Mouse (Mus musculus) neural tube, embryonic 15.5 days (tissue): ENCODE results near the gene Herc1. TPM values are rescaled to one million over a fixed set of nuclear protein-coding genes. Genes with fewer than 3 reads are reported as not detected.
A peak's percentile ranks its signal among the peaks of the same experiment; 100 is the strongest.
"Not testable (repeated sequence)": the region's sequence is repeated elsewhere in the genome, so short reads cannot be mapped to it uniquely, and the experiment has no call there.

Experiments
- ATAC-seq: fragments of 200-750 bp; cut with Nextera tagmentation; 2 replicates; pipeline ENCODE4 v1.8.0; 2017; ENCODE audit warnings: mild to moderate bottlenecking, moderate TSS enrichment, moderate library complexity; ENCODE audit not compliant: low FRiP score
- H3K27ac ChIP-seq: fragments of 300-500 bp; sonication (generic); replicated peaks from 2 replicates; pipeline ENCODE4 v1.5.1; 2015; ENCODE audit warnings: mild to moderate bottlenecking, inconsistent platforms
- H3K27me3 ChIP-seq: fragments of 300-500 bp; sonication (generic); replicated peaks from 2 replicates; pipeline ENCODE4 v1.6.1; 2015; ENCODE audit warnings: inconsistent platforms
- H3K36me3 ChIP-seq: fragments of 300-500 bp; sonication (generic); 2 replicates; pipeline ENCODE4 v1.6.1; 2015; ENCODE audit warnings: inconsistent platforms
- H3K4me1 ChIP-seq: fragments of 300-500 bp; sonication (generic); 2 replicates; pipeline ENCODE4 v1.6.1; 2015; ENCODE audit warnings: inconsistent platforms
- H3K4me2 ChIP-seq: fragments of 300-500 bp; sonication (generic); 2 replicates; pipeline ENCODE4 v1.6.1; 2015; ENCODE audit warnings: inconsistent platforms, mild to moderate bottlenecking, moderate library complexity
- H3K4me3 ChIP-seq: fragments of 300-500 bp; sonication (generic); replicated peaks from 2 replicates; pipeline ENCODE4 v1.5.1; 2015; ENCODE audit warnings: mild to moderate bottlenecking, inconsistent platforms
- H3K9ac ChIP-seq: fragments of 300-500 bp; sonication (generic); replicated peaks from 2 replicates; pipeline ENCODE4 v1.6.1; 2015; ENCODE audit warnings: mild to moderate bottlenecking, inconsistent platforms
- H3K9me3 ChIP-seq: fragments of 300-500 bp; sonication (generic); replicated peaks from 2 replicates; pipeline ENCODE4 v1.6.1; 2016; ENCODE audit warnings: inconsistent platforms
- WGBS: fragments of 180-500 bp; shearing (Covaris S2); methylation state at CpG from one replicate; pipeline ENCODE4 v1.1.7; 2015; ENCODE audit warnings: mixed read lengths; 5-methylcytosine and 5-hydroxymethylcytosine counted together
- polyA plus RNA-seq: library from polyadenylated mRNA; unstranded; fragments of >200 nt; fragmentation: Nextera tagmentation; extraction: Ambion mirVana; gene quantifications from 2 replicates; pipeline ENCODE4 v1.2.1, GENCODE M21; 2015

The Herc1 gene
- polyA plus RNA-seq, 1 experiment from 2014 or later, result 42.0 TPM

GRCm38 (mm10) chr9:66352704-66353103, 2.5 kb downstream of the Herc1 start:
- 74% methylated on average over 2 of the region's 2 CpGs for WGBS
- no peaks in the 10 kb centered on the region for H3K36me3 ChIP-seq
- H3K9me3 ChIP-seq, result no peaks in the 10 kb centered on the region
- no peak overlapping the region for H3K9ac ChIP-seq
- peak overlapping the region; percentile 94; the same call in 1 of the 2 replicates for H3K4me3 ChIP-seq
- H3K27ac ChIP-seq, result no peak overlapping the region
- peak overlapping the region; percentile 73 for H3K4me2 ChIP-seq
- ATAC-seq, result no peak
- peaks cover 23% of the 10 kb centered on the region for H3K4me1 ChIP-seq
- H3K27me3 ChIP-seq, result no peaks in the 10 kb centered on the region

GRCm38 (mm10) chr9:66359135-66359534, 8.9 kb downstream of the Herc1 start:
- Histone ChIP-seq H3K9ac (no peak overlapping the region), H3K27me3 (no peaks in the 10 kb centered on the region), H3K36me3 (no peaks in the 10 kb centered on the region), H3K27ac (no peak overlapping the region), H3K4me2 (no peak overlapping the region), H3K4me1 (peaks cover 13% of the 10 kb centered on the region), H3K4me3 (no peak overlapping the region), H3K9me3 (no peaks in the 10 kb centered on the region)
- no peak for ATAC-seq
- WGBS, result 93% methylated on average over 4 of the region's 4 CpGs

DNA sequence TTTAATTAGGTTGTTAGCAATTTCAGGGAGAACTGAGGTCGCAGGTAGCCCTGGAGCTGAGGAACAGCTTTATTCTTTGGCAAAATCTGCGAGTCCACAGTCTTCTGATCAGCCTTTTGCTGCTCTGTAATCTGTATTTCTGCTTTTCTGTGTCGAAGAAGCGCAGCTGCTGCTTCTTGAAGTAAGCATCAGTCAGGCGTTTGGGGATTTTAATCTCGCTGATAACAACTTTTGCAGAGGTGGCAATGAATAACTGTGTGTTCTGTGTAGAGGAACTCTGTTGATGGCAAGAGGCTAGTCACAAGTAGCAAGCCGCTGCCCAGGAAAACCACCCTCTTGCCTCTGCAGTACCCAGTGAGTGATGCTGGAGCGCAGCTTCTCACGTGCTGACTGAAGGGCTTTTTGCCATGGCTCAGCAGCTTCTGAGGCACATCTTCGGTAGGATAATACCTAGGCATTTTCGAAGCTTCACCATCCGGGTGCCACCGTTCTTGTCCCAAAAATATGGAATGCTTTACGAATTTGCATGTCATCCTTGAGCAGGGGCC, 10.0 kb downstream of the Herc1 start:
- no peaks in the 10 kb centered on the region for H3K36me3 ChIP-seq
- H3K27me3 ChIP-seq, result no peaks in the 10 kb centered on the region
- no peak overlapping the region for H3K4me3 ChIP-seq
- H3K4me1 ChIP-seq, result peaks cover 10% of the 10 kb centered on the region
- ATAC-seq, result no peak
- H3K9ac ChIP-seq, result no peak overlapping the region
- no peaks in the 10 kb centered on the region for H3K9me3 ChIP-seq
- 84% methylated on average over 14 of the region's 14 CpGs for WGBS
- H3K4me2 ChIP-seq, result no peak overlapping the region
- no peak overlapping the region for H3K27ac ChIP-seq

GRCm38 (mm10) chr9:66368890-66369433, 18.7 kb downstream of the Herc1 start:
- Histone ChIP-seq H3K9ac (no peak overlapping the region), H3K9me3 (no peaks in the 10 kb centered on the region), H3K36me3 (peaks cover 14% of the 10 kb centered on the region), H3K4me3 (no peak overlapping the region), H3K27me3 (no peaks in the 10 kb centered on the region), H3K27ac (no peak overlapping the region), H3K4me2 (no peak overlapping the region), H3K4me1 (no peaks in the 10 kb centered on the region)
- no peak for ATAC-seq
- 75% methylated on average over 4 of the region's 4 CpGs for WGBS

GRCm38 (mm10) chr9:66370334-66370733, 20.1 kb downstream of the Herc1 start:
- H3K27ac ChIP-seq, result no peak overlapping the region
- H3K4me3 ChIP-seq, result no peak overlapping the region
- no peaks in the 10 kb centered on the region for H3K9me3 ChIP-seq
- H3K36me3 ChIP-seq, result peaks cover 14% of the 10 kb centered on the region
- H3K27me3 ChIP-seq, result no peaks in the 10 kb centered on the region
- H3K4me2 ChIP-seq, result no peak overlapping the region
- no peaks in the 10 kb centered on the region for H3K4me1 ChIP-seq
- WGBS, result 79% methylated on average over 3 of the region's 3 CpGs
- H3K9ac ChIP-seq, result no peak overlapping the region
- ATAC-seq, result no peak

DNA sequence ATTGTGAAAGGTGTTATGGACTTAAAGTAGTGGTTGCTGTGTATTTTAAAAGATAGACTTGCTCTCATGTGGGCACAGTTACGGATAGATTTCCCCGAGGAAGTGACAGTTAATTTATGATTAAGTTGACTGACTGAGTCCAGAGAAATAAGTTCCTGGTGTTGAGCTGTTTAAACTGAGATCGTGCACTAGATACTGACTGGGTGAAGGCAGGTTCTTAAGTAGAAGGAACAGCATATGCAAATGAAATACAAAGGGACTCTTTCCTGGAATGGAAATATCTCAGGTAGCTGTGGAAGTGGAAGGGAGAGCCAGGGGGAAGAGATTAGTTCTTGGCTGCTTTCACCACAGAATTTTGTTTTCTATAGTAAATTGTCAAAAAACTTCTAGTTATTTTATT, 20.6 kb downstream of the Herc1 start:
- H3K4me2 ChIP-seq, result no peak overlapping the region
- WGBS, result 64% methylated on average over 3 of the region's 3 CpGs
- no peak overlapping the region for H3K4me3 ChIP-seq
- H3K9me3 ChIP-seq, result no peaks in the 10 kb centered on the region
- H3K27ac ChIP-seq, result no peak overlapping the region
- H3K27me3 ChIP-seq, result no peaks in the 10 kb centered on the region
- ATAC-seq, result no peak
- no peaks in the 10 kb centered on the region for H3K4me1 ChIP-seq
- no peak overlapping the region for H3K9ac ChIP-seq
- peaks cover 14% of the 10 kb centered on the region for H3K36me3 ChIP-seq

DNA sequence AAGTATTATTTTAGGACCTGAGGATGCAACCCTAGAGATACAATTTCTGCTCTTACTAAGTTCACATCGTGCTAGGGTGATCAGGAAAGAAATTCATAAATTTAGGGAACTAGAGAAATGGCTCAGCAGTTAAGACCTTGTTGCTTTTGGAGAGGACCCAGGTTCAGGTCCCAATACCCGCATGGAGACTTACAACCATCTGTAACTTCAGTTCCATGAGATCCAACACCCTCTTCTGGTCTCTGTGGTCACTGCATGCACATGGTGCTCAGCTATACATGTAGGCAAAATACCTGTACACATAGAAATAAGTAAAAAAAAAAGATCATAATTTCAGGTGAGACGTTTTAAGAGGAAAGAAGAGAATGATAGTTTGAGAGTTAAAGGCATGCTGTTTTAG, 23.2 kb downstream of the Herc1 start:
- H3K9ac ChIP-seq, result no peak overlapping the region
- H3K4me2 ChIP-seq, result no peak overlapping the region
- WGBS, result 95% methylated on average over 3 of the region's 3 CpGs
- no peak for ATAC-seq
- H3K27me3 ChIP-seq, result no peaks in the 10 kb centered on the region
- no peaks in the 10 kb centered on the region for H3K4me1 ChIP-seq
- H3K4me3 ChIP-seq, result no peak overlapping the region
- H3K36me3 ChIP-seq, result peaks cover 22% of the 10 kb centered on the region
- no peak overlapping the region for H3K27ac ChIP-seq
- H3K9me3 ChIP-seq, result no peaks in the 10 kb centered on the region

GRCm38 (mm10) chr9:66374495-66375478, 24.5 kb downstream of the Herc1 start:
- no peak for ATAC-seq
- H3K4me3 ChIP-seq, result no peak overlapping the region
- H3K4me1 ChIP-seq, result no peaks in the 10 kb centered on the region
- no peak overlapping the region for H3K4me2 ChIP-seq
- no peaks in the 10 kb centered on the region for H3K27me3 ChIP-seq
- H3K9ac ChIP-seq, result no peak overlapping the region
- no peaks in the 10 kb centered on the region for H3K9me3 ChIP-seq
- peaks cover 22% of the 10 kb centered on the region for H3K36me3 ChIP-seq
- no peak overlapping the region for H3K27ac ChIP-seq

DNA sequence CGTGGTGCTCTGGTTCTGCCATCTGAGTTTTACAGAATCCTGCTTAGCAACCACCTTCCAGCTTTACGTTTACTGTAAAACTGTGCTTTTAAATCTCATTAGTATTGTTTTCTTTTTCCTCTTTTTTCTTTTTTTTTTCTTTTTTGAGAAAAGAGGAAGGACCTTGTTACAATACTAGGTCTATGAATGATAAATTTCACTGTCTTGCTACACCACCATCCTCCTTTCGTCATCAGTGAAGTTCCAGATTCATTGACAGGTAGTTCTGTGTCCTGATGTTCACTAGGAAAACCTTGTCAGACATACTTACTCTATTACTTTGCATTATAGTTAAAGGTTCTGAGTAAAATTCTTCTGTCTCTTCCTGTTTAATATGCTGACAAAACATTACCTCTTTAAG, 33.2 kb downstream of the Herc1 start:
- peaks cover 12% of the 10 kb centered on the region for H3K36me3 ChIP-seq
- H3K4me2 ChIP-seq, result no peak overlapping the region
- H3K9ac ChIP-seq, result no peak overlapping the region
- H3K27me3 ChIP-seq, result no peaks in the 10 kb centered on the region
- ATAC-seq, result no peak
- H3K4me1 ChIP-seq, result no peaks in the 10 kb centered on the region
- H3K9me3 ChIP-seq, result no peaks in the 10 kb centered on the region
- H3K4me3 ChIP-seq, result no peak overlapping the region
- 88% methylated on average over 3 of the region's 3 CpGs for WGBS
- H3K27ac ChIP-seq, result no peak overlapping the region

GRCm38 (mm10) chr9:66390338-66390737, 40.1 kb downstream of the Herc1 start:
- not testable (repeated sequence) for H3K4me1 ChIP-seq, H3K27ac ChIP-seq, H3K27me3 ChIP-seq, H3K4me2 ChIP-seq, H3K9ac ChIP-seq, H3K4me3 ChIP-seq, ATAC-seq, H3K9me3 ChIP-seq
- peaks cover 22% of the 10 kb centered on the region for H3K36me3 ChIP-seq
- WGBS, result 97% methylated on average over 2 of the region's 2 CpGs

DNA sequence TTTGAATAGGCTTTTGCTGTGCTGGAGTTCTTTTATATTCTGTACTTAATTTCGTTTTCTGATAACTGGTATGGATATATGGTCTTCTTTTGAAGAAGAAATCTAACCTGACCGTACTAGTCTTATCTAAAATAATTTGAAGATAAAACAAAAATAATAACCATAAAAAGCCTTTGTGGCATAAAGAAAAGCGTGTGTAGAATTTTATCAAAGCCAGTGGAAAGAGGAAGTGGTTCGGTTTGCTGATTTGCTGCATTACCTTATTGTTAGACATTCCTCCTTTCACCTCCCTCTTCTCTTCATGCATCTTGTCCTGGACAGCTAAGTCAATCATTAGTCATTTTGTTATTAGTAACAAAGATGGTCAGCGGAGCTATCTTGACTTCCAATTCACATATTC, 43.1 kb downstream of the Herc1 start:
- Histone ChIP-seq H3K4me3 (no peak overlapping the region), H3K36me3 (peaks cover 21% of the 10 kb centered on the region), H3K9ac (no peak overlapping the region), H3K4me1 (no peaks in the 10 kb centered on the region), H3K9me3 (no peaks in the 10 kb centered on the region), H3K27ac (no peak overlapping the region), H3K27me3 (no peaks in the 10 kb centered on the region), H3K4me2 (no peak overlapping the region)
- 94% methylated on average over 5 of the region's 5 CpGs for WGBS
- no peak for ATAC-seq

GRCm38 (mm10) chr9:66423492-66423891, 73.2 kb downstream of the Herc1 start:
- H3K9me3 ChIP-seq, result no peaks in the 10 kb centered on the region
- no peaks in the 10 kb centered on the region for H3K27me3 ChIP-seq
- H3K4me1 ChIP-seq, result no peaks in the 10 kb centered on the region
- H3K9ac ChIP-seq, result no peak overlapping the region
- H3K4me3 ChIP-seq, result no peak overlapping the region
- ATAC-seq, result no peak
- H3K27ac ChIP-seq, result no peak overlapping the region
- peaks cover 8% of the 10 kb centered on the region for H3K36me3 ChIP-seq
- H3K4me2 ChIP-seq, result no peak overlapping the region
